Mouse (Mus musculus): ENCODE measurements around the gene Nckap5l. TPM values are rescaled to one million over a fixed set of nuclear protein-coding genes. Genes with fewer than 3 reads are reported as not detected.
A peak's percentile ranks its signal among the peaks of the same experiment; 100 is the strongest.

The Nckap5l gene
- polyA plus RNA-seq, 1 experiment = 6.1 TPM

GRCm38 (mm10) chr15:99500320-99500719 is 42.8 kb upstream of the Nckap5l start:
- Histone ChIP-seq H3K4me3 (ENCODE audit: low read depth, low read length) (no peak overlapping the region), H3K9me3 (replicated peaks; ENCODE audit: control insufficient read depth, insufficient read depth, low read length, poor library complexity, severe bottlenecking) (no peaks in the 10 kb centered on the region), H3K27me3 (ENCODE audit: control insufficient read depth, insufficient read depth, low read length, poor library complexity, severe bottlenecking) (no peaks in the 10 kb centered on the region), H3K4me1 (ENCODE audit: control insufficient read depth, insufficient read depth, low read length) (peaks cover 1% of the 10 kb centered on the region), H3K27ac (ENCODE audit: insufficient read depth, low read length) (no peak overlapping the region), H3K9ac (ENCODE audit: low read depth, poor library complexity, severe bottlenecking) (no peak overlapping the region), H3K36me3 (ENCODE audit: control insufficient read depth, insufficient read depth, low read length, poor library complexity, severe bottlenecking) (no peaks in the 10 kb centered on the region)
- TF ChIP-seq CTCF (IDR thresholded peaks at IDR 0.05; ENCODE audit: low read depth, low read length) = no peak
- no peak for TF ChIP-seq POLR2A (IDR thresholded peaks at IDR 0.05; ENCODE audit: insufficient read depth, low read length)
- no peak for TF ChIP-seq EP300 (IDR thresholded peaks at IDR 0.05; ENCODE audit: insufficient read depth, low read depth, low read length)

- Histone ChIP-seq H3K36me3 (ENCODE audit: control insufficient read depth, insufficient read depth, low read length, poor library complexity, severe bottlenecking) (no peaks in the 10 kb centered on the region), H3K27me3 (ENCODE audit: control insufficient read depth, insufficient read depth, low read length, poor library complexity, severe bottlenecking) (no peaks in the 10 kb centered on the region), H3K4me1 (ENCODE audit: control insufficient read depth, insufficient read depth, low read length) (peaks cover 1% of the 10 kb centered on the region), H3K9ac (ENCODE audit: low read depth, poor library complexity, severe bottlenecking) (no peak overlapping the region), H3K9me3 (replicated peaks; ENCODE audit: control insufficient read depth, insufficient read depth, low read length, poor library complexity, severe bottlenecking) (no peaks in the 10 kb centered on the region), H3K27ac (ENCODE audit: insufficient read depth, low read length) (no peak overlapping the region), H3K4me3 (ENCODE audit: low read depth, low read length) (no peak overlapping the region)
- TF ChIP-seq CTCF (IDR thresholded peaks at IDR 0.05; ENCODE audit: low read depth, low read length) = no peak
- TF ChIP-seq EP300 (IDR thresholded peaks at IDR 0.05; ENCODE audit: insufficient read depth, low read depth, low read length) = no peak
Observed at GRCm38 (mm10) chr15:99499726-99500125, 42.2 kb upstream of the Nckap5l start.

DNA sequence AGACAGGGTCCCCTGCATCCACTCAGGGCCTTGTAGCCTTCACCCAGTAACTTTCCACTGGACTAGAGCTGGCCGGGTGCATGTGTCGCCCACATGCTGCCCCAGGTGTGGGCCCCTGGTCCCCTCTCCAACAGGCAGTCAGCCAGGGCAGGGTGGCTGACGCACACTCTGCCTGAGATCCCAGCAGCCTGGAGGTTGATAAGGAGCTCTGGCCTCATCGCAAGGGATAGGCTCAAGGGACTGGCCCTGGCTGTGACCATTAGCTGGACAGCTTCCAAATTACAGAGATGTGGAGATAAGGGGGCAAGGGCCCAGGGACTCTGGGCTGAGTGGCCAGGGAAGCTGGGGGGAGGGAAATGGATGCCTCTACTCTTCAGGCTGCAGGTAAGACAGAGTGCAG is 41.2 kb upstream of the Nckap5l start:
- H3K27ac ChIP-seq (ENCODE audit: insufficient read depth, low read length) = no peak overlapping the region
- no peak for TF ChIP-seq POLR2A (IDR thresholded peaks at IDR 0.05; ENCODE audit: insufficient read depth, low read length)
- no peak for TF ChIP-seq EP300 (IDR thresholded peaks at IDR 0.05; ENCODE audit: insufficient read depth, low read depth, low read length)
- no peak for TF ChIP-seq CTCF (IDR thresholded peaks at IDR 0.05; ENCODE audit: low read depth, low read length)
- H3K27me3 ChIP-seq (ENCODE audit: control insufficient read depth, insufficient read depth, low read length, poor library complexity, severe bottlenecking) = no peaks in the 10 kb centered on the region

DNA sequence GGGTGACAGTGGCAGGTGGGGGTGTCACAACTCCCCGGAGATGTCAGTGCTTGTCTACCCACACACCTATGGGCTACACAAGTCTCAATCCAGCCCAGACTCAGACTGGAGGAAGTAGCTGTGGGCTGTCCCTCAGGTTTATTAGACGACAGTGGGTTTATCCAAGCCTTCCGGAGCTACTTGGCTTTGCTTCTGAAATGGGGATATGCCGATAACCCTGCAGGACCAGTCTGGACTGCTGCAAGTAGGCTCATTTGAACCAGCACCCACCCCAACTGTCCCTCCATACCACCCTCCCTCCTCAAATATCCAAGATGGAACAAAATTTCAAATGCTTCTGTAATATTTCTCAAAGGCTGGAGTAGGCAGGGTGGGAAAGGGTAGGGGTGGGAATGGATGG is 40.8 kb upstream of the Nckap5l start:
- Histone ChIP-seq H3K9ac (ENCODE audit: low read depth, poor library complexity, severe bottlenecking) (no peak overlapping the region), H3K4me1 (ENCODE audit: control insufficient read depth, insufficient read depth, low read length) (peaks cover 1% of the 10 kb centered on the region), H3K4me3 (ENCODE audit: low read depth, low read length) (no peak overlapping the region), H3K27ac (ENCODE audit: insufficient read depth, low read length) (no peak overlapping the region), H3K9me3 (replicated peaks; ENCODE audit: control insufficient read depth, insufficient read depth, low read length, poor library complexity, severe bottlenecking) (no peaks in the 10 kb centered on the region), H3K36me3 (ENCODE audit: control insufficient read depth, insufficient read depth, low read length, poor library complexity, severe bottlenecking) (no peaks in the 10 kb centered on the region), H3K27me3 (ENCODE audit: control insufficient read depth, insufficient read depth, low read length, poor library complexity, severe bottlenecking) (no peaks in the 10 kb centered on the region)
- no peak for TF ChIP-seq POLR2A (IDR thresholded peaks at IDR 0.05; ENCODE audit: insufficient read depth, low read length)
- no peak for TF ChIP-seq EP300 (IDR thresholded peaks at IDR 0.05; ENCODE audit: insufficient read depth, low read depth, low read length)

More for the DNA sequence above, 41.2 kb upstream of the Nckap5l start:
- H3K4me1 ChIP-seq (ENCODE audit: control insufficient read depth, insufficient read depth, low read length) = peaks cover 1% of the 10 kb centered on the region
- no peak overlapping the region for H3K4me3 ChIP-seq (ENCODE audit: low read depth, low read length)
- H3K9me3 ChIP-seq (replicated peaks; ENCODE audit: control insufficient read depth, insufficient read depth, low read length, poor library complexity, severe bottlenecking) = no peaks in the 10 kb centered on the region
- H3K9ac ChIP-seq (ENCODE audit: low read depth, poor library complexity, severe bottlenecking) = no peak overlapping the region
- no peaks in the 10 kb centered on the region for H3K36me3 ChIP-seq (ENCODE audit: control insufficient read depth, insufficient read depth, low read length, poor library complexity, severe bottlenecking)

DNA sequence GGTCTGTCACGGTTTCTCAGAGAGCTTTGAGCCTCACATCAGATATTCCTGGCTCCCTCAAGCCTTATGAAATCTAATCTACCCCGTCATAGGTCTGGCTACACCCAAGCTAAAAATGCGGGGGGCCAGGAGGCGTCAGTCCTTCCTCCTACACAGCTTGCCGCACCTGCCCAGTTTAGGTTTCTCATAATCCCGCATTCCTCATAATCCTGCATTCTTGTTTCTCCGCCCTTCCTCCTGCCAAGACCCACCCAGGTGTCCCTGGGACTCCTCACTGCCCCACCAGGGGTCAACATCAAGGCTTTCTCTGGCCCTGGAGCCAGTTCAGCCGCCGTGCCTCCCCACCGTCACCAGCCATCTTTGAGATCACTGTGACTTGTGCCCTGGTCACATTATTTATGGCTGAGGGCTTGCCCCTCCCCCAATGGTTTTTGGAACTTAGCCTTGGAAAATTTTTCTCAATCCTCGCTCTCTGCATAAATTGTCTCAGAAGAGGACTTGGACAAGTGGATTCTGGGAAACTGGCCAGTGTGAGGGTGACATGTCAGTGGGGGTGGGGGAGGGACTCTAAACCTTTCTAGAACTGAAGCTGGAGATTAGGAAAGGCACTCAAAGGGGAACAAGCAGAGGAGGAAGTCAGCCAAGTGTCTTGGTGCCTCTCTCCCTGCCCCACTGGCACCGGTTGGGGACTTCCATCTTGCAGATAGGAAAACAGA is 40.1 kb upstream of the Nckap5l start:
- H3K9ac ChIP-seq (ENCODE audit: low read depth, poor library complexity, severe bottlenecking) = no peak overlapping the region
- no peaks in the 10 kb centered on the region for H3K9me3 ChIP-seq (replicated peaks; ENCODE audit: control insufficient read depth, insufficient read depth, low read length, poor library complexity, severe bottlenecking)
- no peaks in the 10 kb centered on the region for H3K27me3 ChIP-seq (ENCODE audit: control insufficient read depth, insufficient read depth, low read length, poor library complexity, severe bottlenecking)
- no peak overlapping the region for H3K27ac ChIP-seq (ENCODE audit: insufficient read depth, low read length)
- no peaks in the 10 kb centered on the region for H3K36me3 ChIP-seq (ENCODE audit: control insufficient read depth, insufficient read depth, low read length, poor library complexity, severe bottlenecking)
- H3K4me3 ChIP-seq (ENCODE audit: low read depth, low read length) = no peak overlapping the region
- TF ChIP-seq EP300 (IDR thresholded peaks at IDR 0.05; ENCODE audit: insufficient read depth, low read depth, low read length) = no peak
- TF ChIP-seq POLR2A (IDR thresholded peaks at IDR 0.05; ENCODE audit: insufficient read depth, low read length) = no peak
- TF ChIP-seq CTCF (IDR thresholded peaks at IDR 0.05; ENCODE audit: low read depth, low read length) = no peak
- H3K4me1 ChIP-seq (ENCODE audit: control insufficient read depth, insufficient read depth, low read length) = peaks cover 1% of the 10 kb centered on the region

DNA sequence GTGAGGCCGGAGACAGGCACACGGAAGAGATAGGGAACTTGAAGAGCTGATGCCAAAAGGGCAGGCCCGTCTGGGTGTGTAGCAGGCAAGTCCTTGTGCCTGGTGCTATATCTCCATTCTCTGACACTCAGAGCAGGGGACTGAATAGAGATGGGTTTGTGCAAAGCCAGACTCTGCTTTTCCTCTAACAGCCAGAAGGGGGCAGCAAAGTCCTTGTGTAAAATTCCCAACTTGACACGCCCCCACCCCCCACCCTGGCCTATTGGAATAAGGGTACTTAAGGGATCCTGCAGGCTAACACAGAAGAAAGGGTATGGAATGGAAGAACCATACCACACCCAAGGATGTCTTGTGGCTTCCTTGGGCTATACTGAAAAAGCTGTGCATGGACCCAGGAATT is 39.5 kb upstream of the Nckap5l start:
- H3K9me3 ChIP-seq (replicated peaks; ENCODE audit: control insufficient read depth, insufficient read depth, low read length, poor library complexity, severe bottlenecking) = no peaks in the 10 kb centered on the region
- no peaks in the 10 kb centered on the region for H3K36me3 ChIP-seq (ENCODE audit: control insufficient read depth, insufficient read depth, low read length, poor library complexity, severe bottlenecking)
- H3K4me1 ChIP-seq (ENCODE audit: control insufficient read depth, insufficient read depth, low read length) = peaks cover 1% of the 10 kb centered on the region
- no peaks in the 10 kb centered on the region for H3K27me3 ChIP-seq (ENCODE audit: control insufficient read depth, insufficient read depth, low read length, poor library complexity, severe bottlenecking)
- H3K4me3 ChIP-seq (ENCODE audit: low read depth, low read length) = no peak overlapping the region
- TF ChIP-seq POLR2A (IDR thresholded peaks at IDR 0.05; ENCODE audit: insufficient read depth, low read length) (no peak), CTCF (IDR thresholded peaks at IDR 0.05; ENCODE audit: low read depth, low read length) (peak; percentile 61), EP300 (IDR thresholded peaks at IDR 0.05; ENCODE audit: insufficient read depth, low read depth, low read length) (no peak)
- no peak overlapping the region for H3K27ac ChIP-seq (ENCODE audit: insufficient read depth, low read length)
- H3K9ac ChIP-seq (ENCODE audit: low read depth, poor library complexity, severe bottlenecking) = no peak overlapping the region

Measured in ES-Bruce4 (cell line).